In the genomic region with DNA sequence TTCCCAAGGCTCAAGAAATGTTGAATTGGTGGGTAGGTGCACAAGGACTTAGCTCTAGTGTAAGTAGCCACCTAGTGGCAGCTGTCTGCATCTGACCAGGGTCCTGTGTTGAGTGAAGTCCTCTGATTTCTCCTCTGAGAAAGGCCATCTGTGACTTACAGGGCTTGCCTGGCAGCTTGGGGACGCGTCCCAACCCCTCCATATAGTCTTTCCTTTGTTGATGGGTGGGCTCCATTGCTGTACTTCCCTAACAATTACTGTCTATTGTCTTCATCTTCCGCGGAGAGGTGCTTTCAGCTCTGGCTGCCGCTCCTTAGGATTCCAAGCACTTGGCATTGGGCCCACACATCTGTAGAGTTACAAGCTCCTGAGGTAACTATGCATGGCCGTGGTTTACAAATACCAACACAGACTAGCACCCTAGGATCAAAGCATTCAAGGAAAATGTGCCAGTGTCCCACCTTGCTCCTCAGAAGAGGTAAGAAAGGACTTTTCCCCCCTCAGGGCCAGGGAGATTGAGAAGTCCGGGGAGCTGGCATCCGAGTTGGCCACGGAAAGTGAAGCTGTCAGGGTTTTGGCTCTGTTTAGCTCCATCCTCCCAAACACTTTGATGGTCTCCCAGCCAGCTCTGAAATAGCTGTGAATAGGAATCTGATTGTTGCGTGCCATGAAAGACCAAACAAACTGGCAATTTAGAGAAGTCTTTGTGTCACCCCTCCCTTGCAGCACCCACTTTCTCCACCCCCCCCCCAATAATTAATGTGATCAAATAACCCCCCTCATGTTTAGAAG, we compare ENCODE assay signal across 8 mouse cellular contexts.
DNase-seq lines count a peak whose midpoint lies in the region; ATAC-seq and TF ChIP-seq lines count a peak whose summit lies in the region.

No protein-coding gene starts in this region.

- TF ChIP-seq CTCF in brain, embryonic 14.5 days (IDR thresholded peaks at IDR 0.05; ENCODE audit: borderline replicate concordance, extremely low read depth, insufficient read depth, insufficient read length), result peak; percentile 77
- peak; percentile 74 for TF ChIP-seq CTCF in forebrain, postnatal 0 days (IDR thresholded peaks at IDR 0.05; ENCODE audit: low read depth)

- H3K4me3 ChIP-seq in forebrain, postnatal 0 days (ENCODE audit: low read depth, low read length), result no peak overlapping the region
- no peak overlapping the region for H3K4me3 ChIP-seq in hindbrain, embryonic 11.5 days (ENCODE audit: low read depth, low read length)

- no peak overlapping the region for H3K9ac ChIP-seq in forebrain, postnatal 0 days
- H3K9ac ChIP-seq in hindbrain, embryonic 11.5 days (ENCODE audit: low read depth, low read length), result no peak overlapping the region

- no peaks in the 10 kb centered on the region for H3K27me3 ChIP-seq in forebrain, postnatal 0 days (ENCODE audit: insufficient read depth, low read length)
- no peaks in the 10 kb centered on the region for H3K27me3 ChIP-seq in hindbrain, embryonic 11.5 days (ENCODE audit: control insufficient read depth, insufficient read depth, low read length)

- DNase-seq in cerebellum, adult 11 months, result no peak
- DNase-seq in brain, embryonic 14.5 days (ENCODE audit: low read depth), result peak; percentile 93
- DNase-seq in forebrain, postnatal 0 days, result peak; percentile 79
- peak; percentile 83 for DNase-seq in hindbrain, embryonic 11.5 days (ENCODE audit: low spot score)
- peak; percentile 48 for DNase-seq in left cerebral cortex, adult 11 months (ENCODE audit: low spot score)
- DNase-seq in lung, postnatal 4 days, result peak; percentile 75 to 78
- peak; percentile 30 for DNase-seq in right cerebral cortex, postnatal 25 days

- no peaks in the 10 kb centered on the region for H3K36me3 ChIP-seq in forebrain, postnatal 0 days (ENCODE audit: insufficient read depth)
- H3K36me3 ChIP-seq in hindbrain, embryonic 11.5 days (ENCODE audit: control insufficient read depth, insufficient read depth, low read length), result no peaks in the 10 kb centered on the region

- H3K27ac ChIP-seq in forebrain, postnatal 0 days (ENCODE audit: low read depth, low read length), result no peak overlapping the region
- H3K27ac ChIP-seq in hindbrain, embryonic 11.5 days (ENCODE audit: low read depth, low read length), result no peak overlapping the region

- WGBS in forebrain, postnatal 0 days, result 15% methylated on average over 10 of the region's 10 CpGs
- 43% methylated on average over 10 of the region's 10 CpGs for WGBS in hindbrain, embryonic 11.5 days

- no peaks in the 10 kb centered on the region for H3K9me3 ChIP-seq in forebrain, postnatal 0 days (ENCODE audit: low read length)
- H3K9me3 ChIP-seq in hindbrain, embryonic 11.5 days (ENCODE audit: control insufficient read depth, low read length), result no peaks in the 10 kb centered on the region

- peak; percentile 64; the same call in 1 of the 2 replicates for ATAC-seq in cerebellum, adult (ENCODE audit: insufficient number of reproducible peaks, low FRiP score, low TSS enrichment)
- peak; percentile 80 for ATAC-seq in forebrain, postnatal 0 days
- peak; percentile 80 for ATAC-seq in hindbrain, embryonic 11.5 days (ENCODE audit: low FRiP score)

- H3K4me1 ChIP-seq in forebrain, postnatal 0 days (ENCODE audit: insufficient read depth), result no peaks in the 10 kb centered on the region; the same call in none of the 2 replicates
- no peaks in the 10 kb centered on the region for H3K4me1 ChIP-seq in hindbrain, embryonic 11.5 days (replicated peaks; ENCODE audit: control insufficient read depth, insufficient read depth, low read length)

- peak overlapping the region; percentile 13 for H3K4me2 ChIP-seq in forebrain, postnatal 0 days (ENCODE audit: low read depth)
- no peak overlapping the region for H3K4me2 ChIP-seq in hindbrain, embryonic 11.5 days (replicated peaks; ENCODE audit: low read depth, low read length)

- TF ChIP-seq POLR2A in brain, embryonic 14.5 days (IDR thresholded peaks at IDR 0.05; ENCODE audit: borderline replicate concordance, extremely low read depth, insufficient read depth, insufficient read length, poor library complexity, severe bottlenecking), result no peak
